Mouse (Mus musculus): ENCODE results near the gene Sh3rf3.
"Not testable (repeated sequence)": the region's sequence is repeated elsewhere in the genome, so short reads cannot be mapped to it uniquely, and the experiment has no call there.

The Sh3rf3 gene

DNA sequence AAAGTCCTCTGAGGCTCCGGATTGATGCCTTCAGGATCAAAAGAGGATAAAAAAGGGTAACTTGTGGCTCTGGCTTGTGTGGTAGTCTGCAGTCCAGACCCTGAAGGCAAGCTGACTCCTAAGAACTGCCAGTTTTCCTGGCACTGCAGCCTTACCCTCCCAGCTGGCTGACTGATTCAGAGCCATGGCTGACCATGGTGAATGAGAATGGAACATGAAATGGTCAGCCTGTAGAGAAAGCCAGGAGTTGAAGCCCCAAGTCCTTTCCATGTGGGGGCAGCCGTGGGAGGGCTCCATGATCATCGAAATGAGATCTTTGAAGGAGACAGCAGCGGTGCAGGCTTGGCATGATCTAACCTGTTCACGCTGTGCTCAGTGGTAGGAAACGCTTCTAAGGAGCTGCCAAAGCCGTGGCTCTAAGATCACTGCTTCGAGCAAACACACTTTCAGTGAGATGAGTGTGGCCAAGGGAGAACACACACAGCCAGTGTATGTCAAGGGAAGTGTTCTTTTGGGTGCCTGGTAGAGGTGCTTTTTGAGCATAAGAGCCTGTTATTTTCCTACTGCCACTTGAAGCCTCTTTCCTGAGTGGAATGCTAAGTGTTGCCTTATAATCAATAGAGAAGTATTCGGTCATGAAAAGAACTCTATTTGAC lies 168.6 kb downstream of the Sh3rf3 start:
- no peak for DNase-seq (ENCODE audit: low read depth, low spot score)

- DNase-seq (ENCODE audit: low read depth, low spot score), result no peak
Observed at GRCm38 (mm10) chr10:58982546-58983154, 169.5 kb downstream of the Sh3rf3 start.

- DNase-seq (ENCODE audit: low read depth, low spot score), result no peak
Observed at GRCm38 (mm10) chr10:58991611-58992010, 178.5 kb downstream of the Sh3rf3 start.

GRCm38 (mm10) chr10:58994726-58995125 lies 181.6 kb downstream of the Sh3rf3 start:
- DNase-seq (ENCODE audit: low read depth, low spot score), result no peak

- DNase-seq (ENCODE audit: low read depth, low spot score), result no peak
Observed at GRCm38 (mm10) chr10:58995132-58995531, 182.0 kb downstream of the Sh3rf3 start.

DNA sequence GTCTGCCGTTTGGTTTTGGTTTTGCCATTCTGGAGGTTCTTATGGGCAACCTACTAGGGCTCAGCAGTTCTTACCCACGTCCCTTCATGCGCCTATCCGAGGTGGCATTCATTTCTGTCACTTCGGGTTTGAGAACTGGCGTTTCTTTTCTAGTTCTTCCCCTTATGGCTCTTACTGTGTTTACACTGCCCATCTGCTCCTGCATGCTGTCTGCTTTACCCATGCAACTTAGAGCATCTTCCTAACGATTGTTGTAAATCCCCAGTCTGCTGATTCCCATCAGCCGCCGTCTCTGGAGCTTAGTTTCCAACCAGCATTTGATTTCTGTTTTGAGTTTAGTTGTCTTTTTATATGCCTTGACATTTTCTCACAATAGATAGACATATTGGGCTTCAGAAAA lies 189.2 kb downstream of the Sh3rf3 start:
- no peak for DNase-seq (ENCODE audit: low read depth, low spot score)

DNA sequence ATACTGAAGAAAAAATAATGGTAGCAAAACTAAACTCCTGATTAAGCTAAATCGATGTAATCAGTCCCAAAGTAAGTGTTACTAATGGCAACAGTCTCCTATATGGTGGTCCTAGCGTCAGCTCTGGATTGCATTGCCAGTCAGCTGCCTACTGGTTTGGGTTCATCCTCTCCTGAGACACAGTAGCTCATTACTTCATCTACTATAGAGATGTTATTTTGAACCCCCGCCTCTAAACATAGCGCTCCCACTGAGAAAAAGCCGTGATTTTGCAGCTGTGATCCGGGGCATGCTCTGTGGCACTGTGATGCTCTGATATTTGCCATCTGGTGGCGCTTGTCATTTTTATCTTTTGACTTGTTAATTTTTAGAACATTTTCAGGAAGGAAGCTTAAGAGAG lies 198.3 kb downstream of the Sh3rf3 start:
- no peak for DNase-seq (ENCODE audit: low read depth, low spot score)

- no peak for DNase-seq (ENCODE audit: low read depth, low spot score)
Observed at GRCm38 (mm10) chr10:59013618-59014017, 200.5 kb downstream of the Sh3rf3 start.

DNA sequence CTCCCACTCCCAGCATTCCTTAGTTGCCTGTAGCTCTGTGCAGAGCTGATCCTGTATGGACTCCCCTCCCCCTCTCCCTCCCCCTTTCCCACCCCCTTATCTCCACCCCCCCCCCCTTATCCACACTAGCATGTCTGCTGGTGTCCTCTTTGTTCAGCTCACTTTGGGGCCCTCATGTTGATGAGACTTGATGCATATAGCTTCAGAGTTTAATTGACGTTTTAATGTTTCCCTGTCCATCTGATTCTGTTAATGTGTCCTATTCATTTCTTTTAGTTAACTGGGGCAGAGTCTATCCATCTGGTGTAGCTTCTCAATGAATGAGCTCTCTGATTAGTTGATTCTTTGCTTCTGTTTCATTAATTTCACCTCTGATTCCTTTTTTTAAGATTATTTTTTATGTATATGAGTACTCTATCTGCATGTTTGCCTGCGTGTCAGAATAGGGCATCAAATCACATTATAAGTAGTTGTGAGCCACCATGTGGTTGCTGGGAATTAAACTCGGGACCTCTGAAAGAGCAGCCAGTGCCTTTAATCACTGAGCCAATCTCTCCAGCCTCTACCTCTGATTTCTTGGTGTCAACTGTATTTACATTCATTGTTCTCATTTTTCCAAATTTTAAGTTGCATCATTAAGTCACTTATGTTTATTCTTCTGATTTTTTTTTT lies 206.3 kb downstream of the Sh3rf3 start:
- no peak for DNase-seq (ENCODE audit: low read depth, low spot score)

DNA sequence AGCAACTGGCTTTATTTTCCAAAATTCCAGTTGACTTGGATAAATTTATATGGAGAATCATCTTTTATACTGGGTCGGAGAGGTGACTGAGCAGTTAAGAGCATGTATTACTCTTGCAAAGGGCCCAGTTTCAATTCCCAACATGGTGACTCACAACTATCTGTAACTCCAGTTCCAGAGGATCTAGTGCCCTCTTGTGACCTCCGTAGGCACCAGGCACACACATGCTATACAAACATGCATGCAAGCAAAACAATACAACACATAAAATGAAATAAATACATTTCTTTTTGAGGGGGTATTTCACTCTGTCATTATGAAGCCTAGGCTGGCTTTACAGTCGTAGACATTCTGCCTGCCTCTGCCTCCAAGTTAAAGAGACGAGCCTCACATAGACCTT lies 237.3 kb downstream of the Sh3rf3 start:
- no peak for DNase-seq (ENCODE audit: low read depth, low spot score)

DNA sequence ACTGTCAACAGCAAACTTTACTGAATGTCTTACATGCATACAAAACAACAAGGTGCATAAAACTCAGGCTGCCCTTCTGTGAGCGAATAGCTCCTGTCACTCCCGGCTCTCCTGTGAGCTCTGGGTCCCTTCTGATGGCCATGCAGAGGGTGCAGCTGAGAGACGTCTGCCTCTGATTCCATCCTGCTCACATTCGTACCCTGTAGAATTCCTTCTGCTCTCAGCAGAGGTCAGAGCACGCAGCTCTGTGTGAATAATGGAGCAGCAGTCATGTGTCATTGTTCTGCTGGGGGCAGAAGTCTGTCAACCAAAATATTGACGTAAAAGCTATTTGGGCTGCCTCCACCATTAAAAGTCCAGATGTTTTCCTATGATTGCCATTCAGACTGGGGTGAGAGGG lies 243.1 kb downstream of the Sh3rf3 start:
- no peak for DNase-seq (ENCODE audit: low read depth, low spot score)

- no peak for DNase-seq (ENCODE audit: low read depth, low spot score)
Observed at GRCm38 (mm10) chr10:59066804-59067203, 253.6 kb downstream of the Sh3rf3 start.

GRCm38 (mm10) chr10:59072827-59073226 lies 259.7 kb downstream of the Sh3rf3 start:
- DNase-seq (ENCODE audit: low read depth, low spot score), result no peak

- DNase-seq (ENCODE audit: low read depth, low spot score), result no peak
Observed at GRCm38 (mm10) chr10:59076681-59077080, 263.5 kb downstream of the Sh3rf3 start.

DNA sequence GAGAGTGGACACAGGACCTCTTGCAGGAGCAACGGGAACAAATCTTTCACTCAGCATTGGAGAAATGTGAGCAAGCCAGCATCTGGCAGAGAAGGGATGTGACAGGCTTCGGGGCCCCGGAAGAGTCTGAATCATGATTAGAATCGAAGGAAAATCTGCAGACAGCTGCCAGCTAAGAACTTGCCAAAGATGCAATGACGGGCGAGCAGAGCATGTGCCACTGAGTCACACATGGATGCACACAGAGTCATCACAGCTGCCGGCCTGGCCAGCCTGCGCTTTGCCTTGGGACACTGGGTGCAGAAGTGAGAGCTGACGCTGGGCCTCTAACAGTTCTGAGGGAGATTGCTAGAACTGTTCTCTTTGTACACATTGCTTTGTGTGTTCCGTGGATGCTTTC lies 264.8 kb downstream of the Sh3rf3 start:
- no peak for DNase-seq (ENCODE audit: low read depth, low spot score)

DNA sequence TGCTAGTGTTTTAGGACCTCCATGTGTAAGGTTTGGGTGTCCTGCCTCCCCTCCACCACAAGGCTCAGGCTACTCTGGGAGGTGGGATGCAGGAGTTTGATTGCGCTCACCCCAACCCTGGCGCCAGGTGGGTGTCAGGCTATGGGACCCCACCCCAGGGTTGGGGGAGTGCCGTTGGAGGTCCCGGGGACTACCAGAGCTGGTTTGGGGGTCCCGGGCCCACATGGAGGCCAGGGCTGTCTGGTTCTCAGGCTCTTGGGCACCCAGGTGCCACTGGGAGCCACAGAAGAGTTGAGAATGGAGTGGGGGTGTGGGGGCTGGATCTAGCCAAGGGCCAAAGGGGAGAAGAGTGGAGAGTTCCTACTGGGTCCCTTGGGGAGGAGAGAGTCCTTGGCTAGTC lies 272.4 kb downstream of the Sh3rf3 start:
- DNase-seq (ENCODE audit: low read depth, low spot score), result no peak

- DNase-seq (ENCODE audit: low read depth, low spot score), result no peak
Observed at GRCm38 (mm10) chr10:59086578-59086977, 273.4 kb downstream of the Sh3rf3 start.

DNA sequence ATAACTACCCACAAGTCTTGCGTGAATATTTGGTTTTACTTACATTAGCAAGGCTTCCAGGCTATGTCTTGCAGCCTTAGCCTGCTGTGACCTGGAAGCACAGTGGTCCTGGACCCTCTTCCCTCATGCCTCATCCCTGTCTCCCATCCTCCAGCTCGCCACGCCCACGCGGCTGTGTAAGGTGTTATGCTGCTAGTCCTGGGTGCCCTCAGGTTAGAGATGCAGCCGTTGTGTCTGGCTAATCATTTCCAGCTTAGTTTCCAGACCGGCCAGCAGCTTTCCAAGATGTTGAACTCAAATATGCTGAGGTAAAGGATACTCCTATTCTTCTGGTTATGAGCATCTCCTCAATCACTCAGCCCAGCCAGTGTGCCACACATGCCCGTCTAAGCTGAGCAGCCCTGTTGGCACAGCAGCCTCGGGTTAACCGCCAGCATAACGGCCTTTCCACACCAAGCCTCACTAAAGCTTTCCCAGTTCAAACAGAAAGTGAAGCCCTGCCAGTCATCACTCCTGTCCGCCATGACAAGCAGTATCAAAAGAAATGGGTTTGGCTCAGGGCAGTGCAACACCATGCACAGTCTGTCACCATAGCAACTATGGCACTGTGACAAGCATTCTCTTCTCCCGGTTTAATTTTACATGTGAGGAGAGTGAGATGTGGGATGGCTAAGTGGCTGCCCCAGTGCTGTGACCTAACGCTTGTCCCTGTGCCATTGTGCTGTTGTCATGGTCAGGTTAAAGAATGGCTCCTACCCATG lies 276.9 kb downstream of the Sh3rf3 start:
- no peak for DNase-seq (ENCODE audit: low read depth, low spot score)

GRCm38 (mm10) chr10:59090622-59090971 lies 277.4 kb downstream of the Sh3rf3 start:
- no peak for DNase-seq (ENCODE audit: low read depth, low spot score)

DNA sequence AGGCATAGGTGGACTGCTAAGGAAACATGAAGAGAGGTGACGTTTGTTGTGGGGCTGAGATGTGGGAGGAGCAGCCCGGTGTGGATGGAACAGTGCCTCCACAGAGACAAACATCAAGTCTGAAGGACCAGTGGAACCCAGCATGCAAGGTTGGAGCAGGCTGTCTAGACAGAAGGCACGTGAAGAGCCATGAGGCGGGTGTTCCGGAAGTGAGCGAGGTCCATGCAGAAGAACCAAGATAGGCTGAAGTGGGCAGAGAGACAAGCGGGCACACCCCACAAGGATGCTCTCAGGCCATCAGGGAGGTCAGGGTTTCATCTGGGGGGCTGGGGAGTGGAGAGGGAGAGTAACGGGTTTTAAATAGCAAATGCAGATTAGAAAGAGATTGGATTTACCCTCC lies 278.4 kb downstream of the Sh3rf3 start:
- DNase-seq (ENCODE audit: low read depth, low spot score), result no peak

GRCm38 (mm10) chr10:59091988-59092387 lies 278.8 kb downstream of the Sh3rf3 start:
- DNase-seq (ENCODE audit: low read depth, low spot score), result no peak

- not testable (repeated sequence) for DNase-seq (ENCODE audit: low read depth, low spot score)
Observed at GRCm38 (mm10) chr10:59103076-59103475, 289.9 kb downstream of the Sh3rf3 start.

Data from WW6 (cell line).